Mouse (Mus musculus): ENCODE measurements around the gene Amh. TPM values are rescaled to one million over a fixed set of nuclear protein-coding genes. Genes with fewer than 3 reads are reported as not detected.

Amh gene
- polyA plus RNA-seq, 1 experiment: 1.3 TPM

GRCm38 (mm10) chr10:80798150-80799006 is 6.7 kb upstream of the Amh start, which contains the start of the genes Sf3a2 and Plekhj1:
Gene Sf3a2 (plus strand): TSS chr10:80798198.
Gene Plekhj1 (minus strand): TSS chr10:80798626.
- Histone ChIP-seq H3K4me1 (ENCODE audit: control insufficient read depth, insufficient read depth, insufficient read length) (peaks cover 4% of the 10 kb centered on the region; the same call in 1 of the 2 replicates), H3K27me3 (ENCODE audit: control insufficient read depth, insufficient read depth, low read length) (no peaks in the 10 kb centered on the region), H3K27ac (ENCODE audit: insufficient read depth, low read length) (peak within 1 kb of the TSS; percentile 100), H3K4me3 (ENCODE audit: extremely low read depth, insufficient read depth, insufficient read length) (peak within 1 kb of the TSS; percentile 94), H3K36me3 (ENCODE audit: control insufficient read depth, insufficient read depth, low read length) (peaks cover 29% of the 10 kb centered on the region)
- TF ChIP-seq CTCF (IDR thresholded peaks at IDR 0.05; ENCODE audit: extremely low read depth, insufficient read depth, insufficient read length, insufficient replicate concordance): no peak
- no peak; the same call in 1 of the 2 replicates for TF ChIP-seq POLR2A (IDR thresholded peaks at IDR 0.05; ENCODE audit: low read depth, low read length)
- WGBS: under 1% methylated on average over 104 of the region's 104 CpGs
- peak; percentile 93 to 96 for DNase-seq (ENCODE audit: low read depth in 1 of 2, low spot score in 2 of 2)

GRCm38 (mm10) chr10:80799070-80799566 is 5.9 kb upstream of the Amh start:
- peak overlapping the region; percentile 82 for H3K27ac ChIP-seq (ENCODE audit: insufficient read depth, low read length)
- peaks cover 4% of the 10 kb centered on the region; the same call in 1 of the 2 replicates for H3K4me1 ChIP-seq (ENCODE audit: control insufficient read depth, insufficient read depth, insufficient read length)
- H3K36me3 ChIP-seq (ENCODE audit: control insufficient read depth, insufficient read depth, low read length): peaks cover 33% of the 10 kb centered on the region
- H3K4me3 ChIP-seq (ENCODE audit: extremely low read depth, insufficient read depth, insufficient read length): peak overlapping the region; percentile 85
- DNase-seq (ENCODE audit: low read depth in 1 of 2, low spot score in 2 of 2): no peak
- TF ChIP-seq POLR2A (IDR thresholded peaks at IDR 0.05; ENCODE audit: low read depth, low read length): no peak
- TF ChIP-seq CTCF (IDR thresholded peaks at IDR 0.05; ENCODE audit: extremely low read depth, insufficient read depth, insufficient read length, insufficient replicate concordance): no peak
- no peaks in the 10 kb centered on the region for H3K27me3 ChIP-seq (ENCODE audit: control insufficient read depth, insufficient read depth, low read length)
- 2% methylated on average over 18 of the region's 18 CpGs for WGBS

GRCm38 (mm10) chr10:80802204-80802912 is 2.7 kb upstream of the Amh start:
- Histone ChIP-seq H3K27ac (ENCODE audit: insufficient read depth, low read length) (no peak overlapping the region), H3K36me3 (ENCODE audit: control insufficient read depth, insufficient read depth, low read length) (peaks cover 33% of the 10 kb centered on the region), H3K4me1 (ENCODE audit: control insufficient read depth, insufficient read depth, insufficient read length) (peaks cover 13% of the 10 kb centered on the region), H3K27me3 (ENCODE audit: control insufficient read depth, insufficient read depth, low read length) (no peaks in the 10 kb centered on the region), H3K4me3 (ENCODE audit: extremely low read depth, insufficient read depth, insufficient read length) (no peak overlapping the region)
- TF ChIP-seq CTCF (IDR thresholded peaks at IDR 0.05; ENCODE audit: extremely low read depth, insufficient read depth, insufficient read length, insufficient replicate concordance) (no peak), POLR2A (IDR thresholded peaks at IDR 0.05; ENCODE audit: low read depth, low read length) (no peak)
- 95% methylated on average over 10 of the region's 10 CpGs for WGBS
- DNase-seq (ENCODE audit: low read depth in 1 of 2, low spot score in 2 of 2): no peak

GRCm38 (mm10) chr10:80802996-80803395 is 2.0 kb upstream of the Amh start:
- Histone ChIP-seq H3K4me3 (ENCODE audit: extremely low read depth, insufficient read depth, insufficient read length) (no peak overlapping the region), H3K27ac (ENCODE audit: insufficient read depth, low read length) (no peak overlapping the region), H3K4me1 (ENCODE audit: control insufficient read depth, insufficient read depth, insufficient read length) (peaks cover 13% of the 10 kb centered on the region), H3K27me3 (ENCODE audit: control insufficient read depth, insufficient read depth, low read length) (no peaks in the 10 kb centered on the region), H3K36me3 (ENCODE audit: control insufficient read depth, insufficient read depth, low read length) (peaks cover 33% of the 10 kb centered on the region)
- no peak for DNase-seq (ENCODE audit: low read depth in 1 of 2, low spot score in 2 of 2)
- TF ChIP-seq CTCF (IDR thresholded peaks at IDR 0.05; ENCODE audit: extremely low read depth, insufficient read depth, insufficient read length, insufficient replicate concordance) (no peak), POLR2A (IDR thresholded peaks at IDR 0.05; ENCODE audit: low read depth, low read length) (no peak)
- WGBS: 91% methylated on average over 3 of the region's 3 CpGs

- WGBS: 100% methylated on average over 2 of the region's 2 CpGs
These were observed 703 bp upstream of the Amh start for GRCm38 (mm10) chr10:80804340-80804739.

GRCm38 (mm10) chr10:80805322-80805721 is 279 bp downstream of the Amh start:
- 93% methylated on average over 5 of the region's 5 CpGs for WGBS
- TF ChIP-seq POLR2A (IDR thresholded peaks at IDR 0.05; ENCODE audit: low read depth, low read length): no peak
- no peak for TF ChIP-seq CTCF (IDR thresholded peaks at IDR 0.05; ENCODE audit: extremely low read depth, insufficient read depth, insufficient read length, insufficient replicate concordance)
- H3K4me1 ChIP-seq (ENCODE audit: control insufficient read depth, insufficient read depth, insufficient read length): peaks cover 11% of the 10 kb centered on the region
- H3K36me3 ChIP-seq (ENCODE audit: control insufficient read depth, insufficient read depth, low read length): peaks cover 33% of the 10 kb centered on the region
- no peak for DNase-seq (ENCODE audit: low read depth in 1 of 2, low spot score in 2 of 2)
- no peak overlapping the region for H3K4me3 ChIP-seq (ENCODE audit: extremely low read depth, insufficient read depth, insufficient read length)
- no peak overlapping the region for H3K27ac ChIP-seq (ENCODE audit: insufficient read depth, low read length)
- H3K27me3 ChIP-seq (ENCODE audit: control insufficient read depth, insufficient read depth, low read length): peaks cover 14% of the 10 kb centered on the region

More at GRCm38 (mm10) chr10:80804340-80804739, 703 bp upstream of the Amh start:
- Histone ChIP-seq H3K4me1 (ENCODE audit: control insufficient read depth, insufficient read depth, insufficient read length) (peaks cover 13% of the 10 kb centered on the region), H3K27ac (ENCODE audit: insufficient read depth, low read length) (no peak overlapping the region), H3K36me3 (ENCODE audit: control insufficient read depth, insufficient read depth, low read length) (peaks cover 33% of the 10 kb centered on the region), H3K27me3 (ENCODE audit: control insufficient read depth, insufficient read depth, low read length) (peaks cover 11% of the 10 kb centered on the region), H3K4me3 (ENCODE audit: extremely low read depth, insufficient read depth, insufficient read length) (no peak overlapping the region)
- no peak for TF ChIP-seq CTCF (IDR thresholded peaks at IDR 0.05; ENCODE audit: extremely low read depth, insufficient read depth, insufficient read length, insufficient replicate concordance)
- no peak for TF ChIP-seq POLR2A (IDR thresholded peaks at IDR 0.05; ENCODE audit: low read depth, low read length)
- no peak for DNase-seq (ENCODE audit: low read depth in 1 of 2, low spot score in 2 of 2)

All from spleen, adult 2 months (tissue).